Mouse (Mus musculus) lung, adult 18-20 months (tissue): ENCODE measurements around the gene Fam107b.
"Not testable (repeated sequence)": the region's sequence is repeated elsewhere in the genome, so short reads cannot be mapped to it uniquely, and the experiment has no call there.

Source experiments
- DNase-seq, 2 experiments: peaks; one replicate each; pipeline ENCODE4 v3.0.0; 2022; ENCODE audit warnings: mixed read lengths in 2 of 2

Gene Fam107b

DNA sequence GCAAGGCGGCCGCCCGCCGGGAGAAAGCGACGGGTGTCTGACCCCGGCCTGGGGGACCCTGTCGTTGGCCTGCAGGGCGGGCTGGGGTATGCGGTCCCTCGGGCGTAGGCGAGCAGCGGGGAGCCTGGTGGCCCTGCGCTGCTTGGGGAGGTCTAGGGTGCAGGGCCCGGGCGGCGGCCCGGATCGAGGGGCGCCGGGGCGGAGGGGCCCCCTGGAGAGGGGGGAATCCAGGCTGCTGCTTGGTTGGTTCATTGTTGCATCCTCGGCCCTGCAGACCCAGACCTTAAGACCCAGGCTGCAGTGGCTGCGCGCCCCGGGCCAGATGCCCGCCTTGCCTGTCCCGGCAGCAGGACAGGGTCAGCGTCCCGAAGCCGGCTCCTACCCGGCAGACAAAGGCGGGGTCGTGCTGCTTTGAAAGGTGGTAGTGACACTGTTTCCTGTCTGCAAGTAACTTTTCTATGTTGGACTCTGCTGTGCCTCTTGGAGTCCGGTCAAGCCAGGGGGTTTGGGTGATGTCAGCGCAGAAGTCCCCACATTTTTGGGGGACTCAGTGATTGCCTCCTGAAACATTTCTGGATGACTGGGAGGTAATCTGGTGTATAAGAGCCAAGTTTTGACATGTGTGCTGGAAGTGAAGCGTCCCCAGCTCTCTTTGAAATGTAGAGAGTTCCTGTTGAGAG is 143.5 kb downstream of the Fam107b start:
- peak in 1 of 2 experiments; percentile 36 for DNase-seq

DNA sequence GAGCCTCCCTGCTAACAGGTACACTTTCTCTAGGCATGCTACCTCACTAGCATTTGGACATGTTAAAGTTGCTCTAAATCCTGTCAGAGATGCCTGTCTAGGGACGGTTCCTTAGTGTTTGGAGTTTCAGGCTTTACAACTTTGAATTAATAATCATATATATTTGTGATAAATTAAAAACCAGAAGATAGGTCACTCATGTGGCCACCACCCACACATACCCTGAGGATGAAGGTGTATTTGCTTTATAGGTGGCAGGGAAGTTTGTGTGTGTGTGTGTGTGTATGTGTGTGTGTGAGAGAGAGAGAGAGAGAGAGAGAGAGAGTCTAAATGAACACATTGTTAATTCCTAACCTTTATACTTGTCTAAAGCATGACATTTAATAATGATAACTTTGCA is 144.2 kb downstream of the Fam107b start:
- no peak for DNase-seq

DNA sequence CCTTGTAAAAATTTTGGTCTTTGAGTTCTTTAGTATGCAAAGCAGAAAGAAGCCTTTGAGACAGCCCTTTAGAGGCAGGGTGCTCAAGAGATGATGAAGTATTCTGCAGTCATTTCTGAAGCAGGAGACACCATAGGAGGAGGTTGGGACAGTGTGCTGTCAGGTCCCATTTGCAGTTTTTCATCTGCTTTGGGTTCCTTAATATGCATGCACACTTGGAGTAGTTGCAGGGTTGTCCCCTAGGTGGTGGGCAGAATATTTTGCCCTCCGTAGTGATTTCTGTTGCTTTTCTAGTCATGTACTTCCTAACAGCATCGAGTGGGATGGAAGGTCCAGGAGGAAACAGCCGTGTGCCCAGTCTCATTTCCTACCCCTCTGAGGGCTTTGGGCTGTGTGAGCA is 145.1 kb downstream of the Fam107b start:
- no peak for DNase-seq

DNA sequence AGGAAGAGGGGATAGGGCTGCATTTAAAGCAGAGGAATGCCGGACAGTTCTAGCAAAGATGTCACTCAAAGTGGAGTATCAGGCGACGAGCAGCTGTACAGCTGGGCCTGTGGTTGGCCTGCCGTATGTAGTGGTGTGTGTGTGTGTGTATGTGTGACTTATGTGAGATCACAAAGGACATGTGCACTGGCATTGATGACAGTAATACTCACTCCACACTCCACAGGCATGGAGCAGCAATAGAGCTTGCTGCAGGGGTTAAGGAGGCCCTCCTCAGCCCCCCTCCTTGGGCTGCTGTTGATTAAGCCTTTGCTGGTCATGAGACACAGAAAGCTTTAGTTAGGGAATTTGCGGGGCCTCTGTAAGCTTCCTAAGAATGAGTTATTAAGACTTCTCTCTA is 147.0 kb downstream of the Fam107b start:
- no peak for DNase-seq

DNA sequence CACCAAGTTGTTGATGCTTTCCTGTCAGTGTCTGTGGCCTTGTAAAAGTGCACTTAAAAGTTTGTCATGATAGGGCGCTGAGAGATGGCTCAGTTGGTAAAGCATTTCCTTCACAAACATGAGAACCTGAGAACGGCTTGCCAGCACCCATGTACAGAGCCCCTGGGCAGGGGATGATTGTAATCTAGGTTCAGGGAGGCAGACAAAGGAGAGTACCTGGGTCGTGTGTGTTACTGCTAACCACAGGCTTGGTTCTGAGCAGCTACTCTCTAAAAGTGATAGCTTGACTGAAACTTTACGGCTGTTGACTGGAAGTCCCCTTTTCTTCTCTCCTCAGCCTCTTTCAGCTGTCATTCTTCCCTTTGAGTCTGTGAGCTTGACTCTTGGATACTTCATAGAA is 147.6 kb downstream of the Fam107b start:
- no peak for DNase-seq

DNA sequence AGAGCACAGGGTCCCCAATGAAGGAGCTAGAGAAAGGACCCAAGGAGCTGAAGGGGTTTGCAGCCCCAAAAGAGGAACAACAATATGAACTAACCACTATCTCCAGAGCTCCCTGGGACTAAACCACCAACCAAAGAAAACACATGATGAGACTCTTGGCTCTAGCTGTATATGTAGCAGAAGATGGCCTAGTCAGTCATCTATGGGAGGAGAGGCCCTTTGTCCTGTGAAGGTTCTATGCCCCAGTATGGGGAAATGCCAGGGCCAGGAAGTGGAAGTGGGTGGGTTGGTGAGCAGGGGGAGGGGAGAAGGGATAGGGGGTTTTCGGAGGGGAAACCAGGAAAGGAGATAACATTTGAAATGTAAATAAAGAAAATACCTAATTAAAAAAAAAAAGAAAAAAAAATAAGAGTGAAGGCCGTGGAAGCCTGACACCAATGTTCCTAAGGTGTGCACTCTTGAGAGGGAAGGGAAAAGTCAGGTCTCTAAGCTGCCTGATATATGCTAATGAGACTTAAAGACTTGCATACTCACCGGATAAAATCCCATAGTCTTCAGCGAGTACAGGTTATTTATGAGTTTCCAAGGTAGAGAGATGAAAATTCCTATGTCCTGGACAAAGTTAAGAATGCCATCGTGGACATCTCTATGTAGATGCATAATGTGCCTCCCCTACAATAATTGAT is 149.3 kb downstream of the Fam107b start:
- DNase-seq, result not testable (repeated sequence)

DNA sequence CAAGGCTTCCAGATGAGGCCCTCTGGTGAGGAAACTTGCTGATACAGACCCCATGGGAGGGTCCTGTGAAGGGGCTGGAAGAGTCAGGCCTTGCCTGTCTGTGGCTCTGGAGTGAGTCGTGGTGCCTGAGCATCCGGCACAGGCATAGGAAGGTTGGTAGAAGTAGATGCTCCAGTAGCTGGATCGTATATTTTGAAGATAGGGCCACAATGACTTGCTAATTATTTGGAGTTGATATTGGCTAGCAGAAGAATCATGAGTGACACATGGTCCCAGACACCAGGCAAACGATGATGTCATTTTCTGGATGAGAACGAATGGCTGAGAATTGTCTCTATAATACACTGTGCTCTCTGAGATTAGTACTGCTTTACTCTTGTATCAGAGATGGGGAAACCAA is 150.8 kb downstream of the Fam107b start:
- DNase-seq, result no peak

DNA sequence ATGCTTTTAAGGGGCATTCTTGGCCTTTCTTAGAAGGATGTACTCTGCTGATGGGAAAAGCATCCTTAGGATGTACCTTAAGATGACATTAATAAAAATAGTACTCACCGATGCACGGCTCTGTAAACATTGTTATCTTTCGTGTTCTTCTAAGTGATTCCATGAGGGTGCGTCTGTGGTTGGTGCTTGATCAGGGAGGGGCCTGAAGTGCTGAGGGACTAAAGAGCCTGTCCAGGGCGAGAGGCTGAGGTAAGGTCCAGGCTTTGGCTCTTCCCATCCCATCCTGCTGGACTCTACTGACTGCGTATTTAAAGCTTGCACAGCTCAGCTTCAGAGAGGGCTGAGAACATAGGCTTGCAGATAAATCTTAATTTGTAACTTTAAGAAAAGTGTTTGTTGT is 151.7 kb downstream of the Fam107b start:
- no peak for DNase-seq

DNA sequence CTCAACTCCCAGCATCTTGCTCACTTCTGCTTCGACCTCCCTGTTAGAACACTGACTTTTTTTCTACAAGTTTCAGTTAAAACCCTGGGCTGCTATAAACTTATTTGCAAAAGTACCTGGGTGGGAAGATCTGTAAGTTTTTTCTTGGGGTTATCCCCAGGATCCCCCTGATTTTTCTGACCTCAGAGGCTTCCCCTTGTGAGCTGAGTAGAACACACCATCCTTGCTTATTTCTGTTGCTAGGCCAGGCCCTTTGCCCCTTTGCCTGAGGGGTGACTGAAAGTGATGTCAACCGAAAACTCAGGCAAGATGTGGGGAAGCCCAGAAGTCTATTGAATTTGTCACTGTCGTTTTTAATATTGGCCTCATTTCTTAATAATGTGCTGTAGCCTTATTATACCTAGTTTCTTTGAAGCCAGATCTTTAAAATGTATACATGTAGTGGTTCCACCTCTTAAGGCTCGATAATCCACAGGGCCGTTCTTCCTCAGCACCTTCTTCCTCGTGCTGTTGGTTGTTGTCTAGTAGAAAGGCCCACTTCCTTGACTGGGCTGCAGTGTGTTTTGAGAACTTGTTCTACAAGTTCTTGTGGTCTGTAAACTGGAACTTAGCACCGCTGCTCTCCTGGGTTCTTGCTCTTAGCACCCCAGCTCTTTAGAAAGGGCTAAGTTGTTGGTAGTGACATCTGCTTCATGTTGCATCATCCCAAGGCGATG is 153.3 kb downstream of the Fam107b start:
- DNase-seq, result no peak

DNA sequence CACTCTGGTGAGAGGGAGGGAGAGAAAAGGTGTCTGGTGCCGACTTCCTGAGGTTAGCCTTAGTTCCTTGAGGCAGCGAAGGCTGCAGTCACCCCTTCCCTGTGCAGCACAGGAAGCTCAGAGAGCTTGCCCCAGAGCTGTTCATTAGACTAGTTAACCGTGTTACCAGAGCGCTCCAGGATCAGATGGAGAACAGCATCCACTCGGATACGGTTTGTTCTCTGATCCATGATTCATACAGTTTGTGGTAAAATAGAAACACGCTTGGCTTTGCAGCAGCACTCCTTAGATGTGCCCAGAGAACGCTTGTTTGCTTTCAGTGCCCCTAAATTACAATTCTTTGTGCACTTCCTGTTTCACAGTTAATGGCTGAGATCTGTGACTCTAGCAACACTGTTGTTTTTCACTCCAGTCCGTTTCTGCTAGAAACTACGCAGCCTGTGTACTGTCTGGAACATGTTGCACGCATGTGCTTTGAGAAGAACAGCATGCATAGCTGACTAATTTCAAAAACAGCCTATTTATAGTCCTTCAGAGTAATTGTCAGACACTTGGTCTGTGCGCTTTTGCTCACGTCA is 156.3 kb downstream of the Fam107b start:
- DNase-seq, result no peak

DNA sequence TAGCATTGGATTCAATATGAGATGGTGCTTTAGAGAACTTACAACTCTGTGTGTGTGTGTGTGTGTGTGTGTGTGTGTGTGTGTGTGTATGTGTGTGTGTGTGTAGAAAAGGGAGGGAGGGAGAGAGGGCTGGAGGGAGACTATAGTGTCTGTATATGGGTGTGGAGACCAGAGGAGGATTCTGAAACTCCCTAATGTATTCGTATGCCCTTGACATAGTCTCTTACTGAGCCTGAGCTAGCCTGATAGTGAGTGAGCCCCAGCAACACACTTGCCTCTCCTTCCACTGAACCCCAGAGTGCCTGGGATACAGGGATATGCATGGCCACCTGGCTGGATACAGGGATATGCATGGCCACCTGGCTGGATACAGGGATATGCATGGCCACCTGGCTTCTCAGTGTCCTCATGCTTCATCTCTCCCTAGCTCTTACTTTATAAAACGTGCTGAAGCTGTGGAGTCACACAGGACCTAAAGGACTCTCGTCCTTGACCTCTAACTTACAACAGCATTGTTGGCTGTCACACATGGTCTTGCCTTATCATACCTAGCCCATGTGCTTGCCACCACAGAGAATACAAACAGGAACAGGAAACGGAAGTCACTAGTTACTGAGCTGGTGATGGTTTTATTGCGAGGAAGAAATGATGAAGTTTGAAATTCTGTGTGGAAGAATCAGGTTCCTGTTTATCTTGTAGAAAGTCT is 157.1 kb downstream of the Fam107b start:
- DNase-seq, result no peak

DNA sequence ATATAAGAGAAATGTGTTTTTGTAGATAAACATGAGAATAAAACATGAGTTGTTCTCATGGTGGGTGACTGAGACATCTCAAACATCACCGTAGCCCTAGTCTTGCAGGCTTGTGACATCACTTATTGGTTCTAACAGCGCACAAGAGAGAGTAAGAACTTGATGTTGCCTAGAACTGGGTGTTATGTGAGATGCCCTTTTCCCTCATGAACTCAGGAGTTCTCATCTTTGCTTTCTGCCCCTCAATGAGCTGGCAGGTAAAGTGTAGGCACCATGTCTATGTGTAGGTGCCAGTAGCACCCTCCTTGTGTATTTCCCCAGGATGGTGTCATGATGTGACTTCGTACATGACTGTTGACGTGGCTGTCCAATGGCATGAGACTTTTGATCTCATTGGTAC is 157.8 kb downstream of the Fam107b start:
- DNase-seq, result no peak

DNA sequence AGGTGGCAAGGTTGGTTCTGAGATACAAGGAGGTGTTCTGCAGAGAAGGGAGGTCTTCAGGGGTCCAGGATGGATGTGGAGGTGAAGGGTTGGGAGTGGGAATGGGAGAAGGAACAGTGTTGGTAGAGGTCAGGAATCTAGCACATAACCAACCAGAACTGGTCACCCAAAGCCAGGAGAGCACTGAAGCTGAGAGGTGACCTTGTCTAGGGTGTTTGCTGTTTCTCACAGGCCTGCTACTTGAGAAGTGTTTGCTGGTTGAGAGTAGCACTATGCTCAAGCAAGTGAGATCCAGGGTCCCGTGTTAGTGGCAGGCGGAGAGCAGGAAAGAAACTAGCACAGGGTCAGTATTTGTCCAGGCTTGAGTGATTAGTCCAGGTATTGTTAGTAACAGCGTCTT is 159.3 kb downstream of the Fam107b start:
- DNase-seq, result no peak

DNA sequence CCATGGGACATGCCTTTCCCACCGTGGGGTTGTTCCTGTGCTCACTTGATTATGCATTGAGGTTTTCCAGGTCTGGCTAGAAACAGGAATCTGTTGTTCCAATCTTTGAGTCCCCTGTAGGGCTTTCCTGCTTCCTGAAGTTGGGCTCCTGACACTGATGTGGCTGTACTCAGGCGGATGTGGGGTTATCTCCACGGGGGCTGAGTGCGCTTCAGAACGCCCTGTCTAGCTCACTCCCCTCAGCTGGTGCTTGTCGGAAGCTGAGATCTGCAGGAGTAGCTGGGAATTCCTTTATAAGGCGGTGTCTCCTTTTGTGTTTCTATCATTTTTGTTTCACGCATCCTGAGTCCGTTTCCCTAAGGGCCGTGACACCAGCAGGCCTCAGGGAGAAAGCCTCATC is 160.5 kb downstream of the Fam107b start:
- no peak for DNase-seq

DNA sequence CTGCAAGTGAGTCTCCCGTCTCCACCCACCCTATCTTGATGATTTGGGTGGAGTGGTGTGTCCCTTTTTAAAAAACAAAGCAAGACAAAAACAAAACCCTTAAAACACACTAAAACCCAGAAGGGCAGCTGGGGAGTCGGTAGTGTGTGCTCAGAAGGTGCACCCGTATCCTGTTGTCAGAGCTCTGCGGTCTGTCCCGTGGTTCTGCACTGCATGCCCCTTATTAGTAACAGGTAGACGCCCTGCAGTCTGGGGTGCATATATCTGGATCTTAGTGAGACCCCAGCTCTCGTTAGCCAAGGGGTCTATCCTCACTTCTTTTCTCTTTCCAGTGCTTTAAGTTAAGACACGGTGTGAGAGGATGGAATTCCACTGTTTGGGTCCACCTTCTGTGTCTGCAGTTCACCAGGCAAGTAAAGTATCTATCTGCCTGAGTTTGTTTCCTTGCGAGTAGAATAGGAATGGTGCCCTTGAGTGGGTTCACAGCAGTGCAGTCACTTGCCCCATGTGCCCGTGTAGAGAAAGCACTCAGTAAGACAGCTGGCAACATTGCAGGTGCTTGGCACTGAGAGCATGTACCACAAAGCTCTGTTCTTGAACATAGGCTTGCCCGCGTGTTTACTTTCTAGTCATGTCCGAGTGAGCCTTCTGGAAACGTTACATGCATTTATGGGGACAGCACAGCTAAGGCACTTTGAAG is 161.2 kb downstream of the Fam107b start:
- no peak for DNase-seq

DNA sequence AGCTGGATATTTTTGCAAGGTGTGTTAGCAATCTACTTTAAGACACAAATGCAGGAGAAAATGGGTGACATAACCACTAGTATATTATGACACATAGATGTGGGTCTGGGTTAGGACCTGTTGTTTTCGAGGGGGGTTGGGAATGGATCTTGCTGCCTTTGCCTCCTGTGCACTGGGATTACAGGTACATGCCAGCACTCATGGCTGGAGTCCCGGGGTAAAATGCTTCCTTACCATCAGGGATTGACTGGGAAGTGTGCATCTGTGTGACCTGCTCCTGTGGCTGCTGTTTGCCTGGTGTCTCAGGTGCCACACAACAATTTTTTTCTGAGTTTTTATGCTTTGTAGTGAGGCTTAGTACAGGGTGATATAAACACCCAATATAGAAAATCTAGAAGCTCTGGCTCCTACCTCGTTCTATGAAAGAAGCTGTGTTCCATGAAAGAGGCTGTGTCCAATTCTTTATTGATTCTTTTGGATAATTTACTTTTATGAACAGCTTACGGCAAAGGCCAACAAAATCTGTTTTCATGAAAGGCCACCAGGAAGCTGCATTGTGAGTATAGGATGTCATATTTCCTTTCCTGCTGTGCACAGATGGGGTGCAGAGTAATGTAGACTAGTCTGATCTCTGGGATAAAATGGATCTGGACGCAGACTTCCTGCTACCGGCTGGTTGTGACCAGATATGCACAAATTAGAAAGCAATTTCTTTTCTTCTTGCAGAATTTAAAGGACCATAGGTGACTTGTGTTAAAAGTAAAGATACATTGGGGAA is 167.8 kb downstream of the Fam107b start:
- DNase-seq, result no peak

DNA sequence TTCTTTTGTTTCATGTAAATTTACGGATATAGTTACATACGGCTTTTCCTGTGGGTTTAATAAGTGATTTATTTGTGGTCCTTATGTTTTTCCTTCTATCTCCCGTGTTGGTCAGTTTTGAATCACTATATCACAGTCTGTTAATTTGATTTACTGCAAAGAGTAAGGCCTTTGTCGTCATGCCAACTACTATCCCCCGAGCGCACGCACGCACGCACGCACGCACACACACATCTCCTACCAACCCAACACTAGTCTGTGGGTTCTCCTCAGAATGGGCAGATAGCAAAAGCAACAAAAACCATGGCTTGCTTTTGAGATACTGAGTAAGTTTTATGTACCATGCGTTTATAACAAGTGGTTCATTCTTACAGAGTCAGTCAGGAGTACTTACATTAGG is 168.4 kb downstream of the Fam107b start:
- no peak for DNase-seq

DNA sequence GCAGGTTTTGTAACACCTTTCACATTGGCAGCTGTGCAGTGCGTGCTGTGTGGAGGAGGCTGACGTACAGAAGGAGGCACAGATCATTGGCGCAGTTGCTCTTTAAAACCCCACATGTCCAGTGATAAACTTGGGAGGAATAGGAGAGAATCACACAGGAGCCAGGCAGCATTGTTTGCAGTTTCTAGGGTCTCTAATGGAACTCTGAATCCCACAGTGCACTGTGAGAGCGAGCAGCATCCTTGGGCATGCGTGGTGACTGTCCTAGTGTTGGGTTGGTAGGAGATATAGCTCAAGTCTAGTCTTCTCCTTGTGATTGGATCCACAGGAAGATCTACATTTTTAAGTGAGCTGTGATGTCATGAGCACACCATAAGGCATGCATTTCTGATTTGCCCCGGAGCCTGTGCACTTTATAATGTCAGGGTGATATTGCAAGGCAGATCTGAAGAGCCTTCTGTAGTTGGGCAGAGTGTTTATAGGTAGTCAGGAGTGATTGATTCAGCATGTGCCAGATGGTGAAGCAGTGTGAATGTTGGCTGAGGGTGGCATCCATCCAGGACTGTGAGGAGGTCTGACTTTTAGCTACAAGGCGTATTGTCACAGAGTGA is 169.2 kb downstream of the Fam107b start:
- DNase-seq, result no peak

DNA sequence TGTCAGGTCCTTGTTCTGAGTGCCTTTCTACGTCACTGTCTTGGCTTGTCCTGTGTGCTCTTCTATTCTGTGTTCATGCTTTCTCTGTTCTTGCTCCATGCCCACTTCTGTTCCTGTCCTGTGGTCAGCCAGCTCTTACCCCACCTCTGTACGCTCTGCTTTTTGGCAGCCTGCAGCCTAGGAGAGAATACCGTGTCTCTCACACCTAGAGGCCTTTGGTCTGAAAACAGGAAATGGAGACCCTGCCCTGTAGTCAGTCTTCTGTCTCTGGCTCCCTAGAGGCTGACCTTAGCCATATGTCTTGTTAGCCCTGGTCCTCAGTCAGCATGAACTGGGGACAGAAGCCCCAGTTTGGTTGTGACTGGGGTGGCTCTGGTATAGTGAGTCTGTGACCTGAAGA is 170.0 kb downstream of the Fam107b start:
- no peak for DNase-seq

DNA sequence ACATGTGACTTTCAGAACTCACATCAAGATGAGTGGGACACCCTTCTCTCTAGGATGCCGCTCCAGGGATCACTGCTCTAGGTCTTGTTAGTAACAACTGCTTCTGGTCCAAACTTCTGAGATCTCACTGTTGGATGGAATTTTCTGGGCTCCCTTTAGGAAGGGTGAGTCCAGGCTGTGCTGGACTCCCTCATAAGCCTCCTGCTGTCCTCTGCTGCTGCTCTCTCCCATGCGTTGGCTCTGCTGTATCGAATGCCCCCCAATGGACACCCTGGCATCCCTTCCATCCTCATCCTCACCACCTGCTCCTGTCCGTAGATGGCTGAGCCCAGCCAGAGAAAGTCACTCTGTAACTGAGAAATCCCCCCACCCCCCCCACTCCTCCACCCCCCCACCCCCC is 170.4 kb downstream of the Fam107b start:
- DNase-seq, result no peak

DNA sequence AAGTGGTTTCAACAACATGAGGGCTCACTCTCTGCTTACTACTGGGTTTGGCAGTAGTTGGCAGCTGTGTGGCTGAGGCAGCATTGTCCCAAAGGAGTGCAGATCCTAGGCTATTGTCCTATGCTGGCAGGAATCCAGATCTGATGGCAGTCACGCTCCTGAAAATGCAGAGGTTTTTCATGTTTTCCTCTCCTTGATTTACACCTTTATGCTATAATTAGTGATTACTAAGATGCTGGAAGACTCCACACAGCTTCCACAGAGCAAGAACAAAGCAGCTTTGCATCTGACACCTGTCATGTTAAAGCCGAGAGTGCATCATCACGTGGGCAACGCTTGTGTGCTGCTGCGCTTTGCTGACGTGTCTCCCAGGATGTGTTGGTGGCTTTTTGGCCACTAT is 172.2 kb downstream of the Fam107b start:
- no peak for DNase-seq
